Mouse (Mus musculus): Measurements from ENCODE around the gene Gm45062. TPM values are rescaled to one million over a fixed set of nuclear protein-coding genes. Genes with fewer than 3 reads are reported as not detected.

Gm45062 gene
- total and polyA plus RNA-seq, 3 experiments = 2.2 to 3.6 TPM; not detected in 1

GRCm38 (mm10) chr6:8631986-8632632 lies 372.9 kb downstream of the Gm45062 start (continued):
- no peak for TF ChIP-seq RAD21 (IDR thresholded peaks at IDR 0.05; ENCODE audit: low read depth, low read length)
- TF ChIP-seq MAFK (IDR thresholded peaks at IDR 0.05; ENCODE audit: borderline replicate concordance, low read depth, low read length) = no peak
- no peak for TF ChIP-seq JUND (IDR thresholded peaks at IDR 0.05; ENCODE audit: low read depth, low read length)
- TF ChIP-seq ZKSCAN1 (IDR thresholded peaks at IDR 0.05; ENCODE audit: low read depth, low read length) = no peak
- no peak for TF ChIP-seq ZC3H11A (IDR thresholded peaks at IDR 0.05; ENCODE audit: low read depth, low read length)
- no peak for TF ChIP-seq USF1 (IDR thresholded peaks at IDR 0.05; ENCODE audit: low read depth, low read length)
- TF ChIP-seq E2F4 (IDR thresholded peaks at IDR 0.05; ENCODE audit: borderline replicate concordance, low read depth, low read length) = no peak
- TF ChIP-seq EP300 (IDR thresholded peaks at IDR 0.05; ENCODE audit: low read depth in 1 of 2, low read length in 2 of 2) = peak; percentile 86 to 88
- no peak for TF ChIP-seq ELF1 (IDR thresholded peaks at IDR 0.05; ENCODE audit: low read depth, low read length)
- peak; percentile 49; the same call in 1 of the 2 replicates for TF ChIP-seq SIN3A (IDR thresholded peaks at IDR 0.05; ENCODE audit: low read length)
- TF ChIP-seq MAX (IDR thresholded peaks at IDR 0.05; ENCODE audit: low read length) = no peak
- no peak for TF ChIP-seq CHD1 (IDR thresholded peaks at IDR 0.05; ENCODE audit: low read depth, low read length)
- TF ChIP-seq UBTF (IDR thresholded peaks at IDR 0.05; ENCODE audit: borderline replicate concordance, insufficient read depth, low read depth, low read length) = no peak
- peak; percentile 30; the same call in 1 of the 2 replicates for TF ChIP-seq TAL1 (IDR thresholded peaks at IDR 0.05; ENCODE audit: low read length)

- Histone ChIP-seq H3K36me3 (ENCODE audit: control insufficient read depth in 1 of 2, insufficient read depth in 2 of 2, low read length in 2 of 2) (peaks cover 0 to 29% of the 10 kb centered on the region in 2 experiments; a peak in 2 of 4 replicates), H3K9ac (ENCODE audit: control insufficient read depth, low read depth, low read length, poor library complexity, severe bottlenecking) (no peak overlapping the region), H3K4me3 (ENCODE audit: control insufficient read depth in 1 of 2, insufficient read depth in 1 of 2, low read depth in 2 of 2, low read length in 2 of 2) (no peak overlapping the region), H3K27ac (ENCODE audit: control insufficient read depth, low read depth, low read length) (peak overlapping the region; percentile 70), H3K4me1 (ENCODE audit: control insufficient read depth in 1 of 2, insufficient read depth in 2 of 2, low read length in 2 of 2) (peaks cover 9 to 26% of the 10 kb centered on the region in 2 experiments), H3K9me3 (replicated peaks; ENCODE audit: insufficient read depth, low read length) (no peaks in the 10 kb centered on the region), H3K79me2 (ENCODE audit: control insufficient read depth, insufficient read depth, low read length, poor library complexity) (no peaks in the 10 kb centered on the region), H3K27me3 (ENCODE audit: control insufficient read depth in 1 of 2, insufficient read depth in 2 of 2, low read length in 2 of 2) (no peaks in the 10 kb centered on the region)
- peak; percentile 37 for DNase-seq (ENCODE audit: low read depth, low spot score)
- TF ChIP-seq USF1 (IDR thresholded peaks at IDR 0.05; ENCODE audit: low read depth, low read length) = no peak
- TF ChIP-seq EP300 (IDR thresholded peaks at IDR 0.05; ENCODE audit: low read depth in 1 of 2, low read length in 2 of 2) = peak in 1 of 2 experiments; percentile 19; a peak in 1 of 4 replicates
These were observed 373.5 kb downstream of the Gm45062 start for GRCm38 (mm10) chr6:8632701-8633100.

- Histone ChIP-seq H3K9ac (ENCODE audit: control insufficient read depth, low read depth, low read length, poor library complexity, severe bottlenecking) (no peak overlapping the region), H3K4me3 (ENCODE audit: control insufficient read depth in 1 of 2, insufficient read depth in 1 of 2, low read depth in 2 of 2, low read length in 2 of 2) (no peak overlapping the region)
- no peak for TF ChIP-seq KAT2A (conservative IDR thresholded peaks at IDR 0.05; ENCODE audit: low read depth, low read length)
- TF ChIP-seq NRF1 (IDR thresholded peaks at IDR 0.05; ENCODE audit: insufficient read depth, low read depth, low read length, poor library complexity, severe bottlenecking) = no peak
These were observed 378.9 kb downstream of the Gm45062 start for GRCm38 (mm10) chr6:8638122-8638521.

More at GRCm38 (mm10) chr6:8638122-8638521, 378.9 kb downstream of the Gm45062 start:
- no peaks in the 10 kb centered on the region for H3K79me2 ChIP-seq (ENCODE audit: control insufficient read depth, insufficient read depth, low read length, poor library complexity)
- no peak for DNase-seq (ENCODE audit: low read depth, low spot score)
- peaks cover 0 to 15% of the 10 kb centered on the region in 2 experiments; a peak in 3 of 4 replicates for H3K4me1 ChIP-seq (ENCODE audit: control insufficient read depth in 1 of 2, insufficient read depth in 2 of 2, low read length in 2 of 2)
- no peaks in the 10 kb centered on the region for H3K9me3 ChIP-seq (replicated peaks; ENCODE audit: insufficient read depth, low read length)
- H3K27me3 ChIP-seq (ENCODE audit: control insufficient read depth in 1 of 2, insufficient read depth in 2 of 2, low read length in 2 of 2) = no peaks in the 10 kb centered on the region
- no peak overlapping the region for H3K27ac ChIP-seq (ENCODE audit: control insufficient read depth, low read depth, low read length)
- H3K36me3 ChIP-seq (ENCODE audit: control insufficient read depth in 1 of 2, insufficient read depth in 2 of 2, low read length in 2 of 2) = peaks cover 0 to 16% of the 10 kb centered on the region in 2 experiments; a peak in 2 of 4 replicates
